Mouse (Mus musculus) spleen, postnatal 14 days (tissue): ENCODE data around the gene Nova2.
A peak's percentile ranks its signal among the peaks of the same experiment; 100 is the strongest.

Experiments
- DNase-seq, 2 experiments: peaks; one replicate each; pipeline ENCODE4 v3.0.0; 2021 to 2022; ENCODE audit warnings: low spot score in 2 of 2

Nova2 gene

DNA sequence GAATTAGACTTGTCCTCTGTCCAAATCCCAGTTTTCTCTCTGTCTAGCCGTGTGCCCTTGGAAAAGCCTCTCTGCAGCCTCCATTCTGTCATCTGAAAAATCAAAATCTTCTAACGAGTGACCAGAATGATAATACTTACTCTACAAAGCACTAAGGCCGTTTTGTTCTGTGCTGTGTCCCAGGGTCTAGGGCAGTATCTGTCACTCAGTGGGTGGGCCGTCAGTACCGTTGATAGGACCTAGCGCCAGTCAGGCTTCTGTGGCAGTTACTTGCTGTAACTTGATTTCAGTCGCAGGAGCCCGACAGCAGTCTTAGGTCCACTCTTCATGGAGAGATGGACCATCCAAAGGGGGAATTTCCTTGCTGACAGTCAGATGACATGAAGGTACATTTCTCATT, 1.4 kb upstream of the Nova2 start:
- DNase-seq = no peak

GRCm38 (mm10) chr7:18926041-18926790, 528 bp downstream of the Nova2 start:
- DNase-seq = no peak

DNA sequence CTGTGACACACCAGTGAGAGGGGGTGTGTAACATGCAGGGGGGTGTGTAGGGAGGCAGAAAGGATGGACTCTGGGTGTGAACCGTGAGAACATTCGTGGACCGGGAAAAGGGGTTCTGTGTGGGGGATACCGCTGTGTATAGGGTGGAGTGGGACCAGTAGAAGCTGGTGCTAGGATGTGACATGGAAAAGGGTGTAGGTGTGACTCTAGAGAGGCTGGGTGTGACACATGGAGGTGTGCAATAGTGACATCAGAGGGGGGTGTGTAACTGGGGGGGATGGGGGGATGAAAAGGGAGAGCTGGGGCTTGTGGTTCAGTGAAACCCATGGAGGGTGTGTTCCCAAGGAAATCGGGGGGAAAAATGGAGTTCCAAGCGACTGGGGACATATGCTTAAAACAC, 1.2 kb downstream of the Nova2 start:
- no peak for DNase-seq

DNA sequence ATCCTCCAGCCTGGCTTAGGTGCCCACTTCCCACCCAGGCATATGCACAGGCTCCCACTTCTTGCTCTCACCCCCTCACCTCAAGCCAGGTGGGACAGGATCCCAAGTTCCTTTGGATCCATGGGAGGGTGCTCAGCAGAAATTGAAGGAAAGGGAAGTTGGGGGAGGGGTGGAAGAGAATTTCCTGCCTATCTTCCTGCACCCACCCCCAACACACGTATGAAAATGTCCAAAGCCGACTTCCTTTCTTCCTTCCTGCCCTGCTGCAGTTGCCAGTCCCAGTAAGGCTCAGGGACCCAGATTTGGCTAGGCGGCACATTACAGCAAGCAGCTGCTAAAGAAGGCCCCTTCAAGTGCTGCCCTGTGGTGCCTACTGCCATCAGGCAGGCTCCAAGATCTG, 2.1 kb downstream of the Nova2 start:
- DNase-seq = no peak

DNA sequence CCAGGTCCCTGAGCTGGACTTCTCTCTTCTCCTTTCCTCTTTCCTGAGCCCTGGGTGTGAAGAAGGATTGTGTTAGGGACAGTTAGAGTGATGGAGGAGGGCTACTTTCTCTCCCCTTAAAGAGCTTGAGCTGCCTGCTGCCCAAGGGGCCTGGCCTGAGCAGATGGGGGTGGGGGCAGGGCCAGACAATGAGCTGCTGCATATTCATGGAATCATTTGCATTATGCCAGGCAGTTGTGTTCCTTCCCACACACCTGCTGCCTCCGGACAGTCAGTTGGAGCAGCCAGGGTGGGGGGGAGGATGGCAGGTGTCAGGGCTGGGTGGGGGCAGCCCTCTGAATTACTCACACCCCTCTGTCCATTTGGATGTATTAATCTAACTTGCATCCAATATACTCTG, 16.7 kb downstream of the Nova2 start:
- no peak for DNase-seq

DNA sequence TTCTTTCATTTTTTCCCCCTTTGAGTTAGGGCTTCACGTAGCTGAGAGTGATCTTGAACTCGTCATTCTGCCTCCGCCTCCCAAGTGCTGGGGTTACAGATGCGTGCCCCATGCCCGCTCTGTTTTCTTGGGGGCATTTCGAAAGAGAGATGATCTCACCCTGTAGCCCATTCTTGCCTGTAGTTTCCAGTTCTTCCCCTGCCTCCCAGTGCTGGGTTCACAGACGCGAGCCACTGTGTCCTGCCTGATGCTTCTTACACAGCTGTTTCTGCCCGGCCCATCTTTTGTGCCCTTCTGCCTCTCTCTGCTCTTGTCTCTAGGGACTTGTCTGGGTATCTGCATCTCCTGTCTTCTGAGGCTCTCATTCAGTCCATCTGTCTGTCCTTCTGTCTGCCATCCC, 17.1 kb downstream of the Nova2 start:
- DNase-seq = no peak

GRCm38 (mm10) chr7:18948151-18948550, 22.5 kb downstream of the Nova2 start:
- no peak for DNase-seq

- DNase-seq = no peak
Measured at GRCm38 (mm10) chr7:18949781-18950522, 24.3 kb downstream of the Nova2 start.

GRCm38 (mm10) chr7:18950523-18951315, 25.0 kb downstream of the Nova2 start:
- no peak for DNase-seq

GRCm38 (mm10) chr7:18951397-18951796, 25.7 kb downstream of the Nova2 start:
- DNase-seq = peak in 1 of 2 experiments; percentile 13

GRCm38 (mm10) chr7:18957569-18958383, 32.1 kb downstream of the Nova2 start:
- no peak for DNase-seq

DNA sequence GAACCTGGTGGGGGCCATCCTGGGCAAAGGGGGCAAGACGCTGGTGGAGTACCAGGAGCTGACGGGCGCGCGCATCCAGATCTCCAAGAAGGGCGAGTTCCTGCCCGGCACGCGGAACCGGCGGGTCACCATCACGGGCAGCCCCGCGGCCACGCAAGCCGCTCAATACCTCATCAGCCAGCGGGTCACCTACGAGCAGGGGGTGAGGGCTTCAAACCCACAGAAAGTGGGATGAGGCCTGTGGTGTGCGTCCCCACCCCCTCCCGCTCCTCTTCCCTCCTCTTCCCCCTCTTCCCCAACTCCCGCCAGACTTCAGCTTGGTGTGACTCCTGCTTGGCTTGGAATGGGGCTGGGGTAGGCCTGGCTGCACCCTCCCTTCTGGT, 32.7 kb downstream of the Nova2 start:
- no peak for DNase-seq

GRCm38 (mm10) chr7:18959446-18959845, 33.8 kb downstream of the Nova2 start:
- no peak for DNase-seq

DNA sequence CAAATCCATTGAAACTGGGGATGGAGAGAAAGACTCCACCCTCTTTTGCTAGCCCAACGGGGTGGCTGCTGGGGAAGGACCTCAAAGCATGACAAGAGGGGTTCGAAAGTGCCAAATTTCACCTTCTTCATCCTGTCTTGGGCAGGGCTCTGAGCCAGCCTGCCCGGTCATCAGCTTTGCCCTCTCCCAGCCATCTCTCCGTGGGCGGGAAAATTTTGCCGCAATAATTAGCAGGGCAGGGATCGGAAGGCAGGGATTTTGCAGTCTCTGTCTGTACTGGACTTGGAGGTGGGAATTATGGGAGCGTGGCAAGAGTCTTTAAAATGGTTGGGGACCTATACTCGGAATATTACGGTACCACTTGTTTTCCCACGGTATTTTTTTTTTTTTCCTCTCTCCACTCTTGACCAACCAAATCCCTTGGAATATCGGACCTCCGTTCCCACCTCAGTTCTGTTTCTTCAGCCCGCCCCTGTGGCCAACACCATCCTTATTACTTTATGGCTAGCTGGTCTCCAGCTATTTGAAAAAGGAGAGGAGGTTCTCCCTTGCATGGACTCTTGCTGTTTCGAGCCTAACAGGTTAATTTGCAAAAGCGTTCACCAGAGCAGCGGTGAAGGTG, 36.6 kb downstream of the Nova2 start:
- DNase-seq = no peak

GRCm38 (mm10) chr7:18962795-18963194, 37.1 kb downstream of the Nova2 start:
- no peak for DNase-seq

DNA sequence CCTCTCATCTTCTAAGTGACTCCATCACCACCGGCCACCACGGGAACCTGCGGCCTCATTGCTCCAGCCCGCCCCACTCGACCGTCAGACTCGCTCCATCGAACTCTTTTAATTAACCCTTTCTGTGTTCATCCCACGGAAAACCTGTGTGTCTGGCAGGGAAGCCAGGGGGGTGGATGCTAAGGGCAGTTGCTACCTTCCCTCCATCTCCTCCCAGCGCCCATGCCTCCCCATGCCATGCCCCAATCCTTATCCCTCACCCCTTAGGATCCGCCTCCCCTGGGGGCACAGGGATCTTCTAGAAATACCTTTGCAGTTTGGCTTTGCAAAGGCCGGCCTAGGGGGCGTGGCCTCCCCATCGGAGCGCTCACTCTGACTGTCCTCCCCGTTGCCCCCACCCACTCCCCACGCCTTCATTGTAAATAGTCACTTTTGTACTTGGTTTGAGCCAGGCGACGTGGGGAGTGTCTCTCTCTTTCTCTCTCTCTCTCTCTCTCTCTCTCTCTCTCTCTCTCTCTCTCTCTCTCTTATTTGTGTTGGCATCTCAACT, 37.7 kb downstream of the Nova2 start:
- no peak for DNase-seq

- no peak for DNase-seq
Measured at GRCm38 (mm10) chr7:18965312-18965711, 39.6 kb downstream of the Nova2 start.

- DNase-seq = no peak
Measured at GRCm38 (mm10) chr7:18967603-18968002, 41.9 kb downstream of the Nova2 start.

DNA sequence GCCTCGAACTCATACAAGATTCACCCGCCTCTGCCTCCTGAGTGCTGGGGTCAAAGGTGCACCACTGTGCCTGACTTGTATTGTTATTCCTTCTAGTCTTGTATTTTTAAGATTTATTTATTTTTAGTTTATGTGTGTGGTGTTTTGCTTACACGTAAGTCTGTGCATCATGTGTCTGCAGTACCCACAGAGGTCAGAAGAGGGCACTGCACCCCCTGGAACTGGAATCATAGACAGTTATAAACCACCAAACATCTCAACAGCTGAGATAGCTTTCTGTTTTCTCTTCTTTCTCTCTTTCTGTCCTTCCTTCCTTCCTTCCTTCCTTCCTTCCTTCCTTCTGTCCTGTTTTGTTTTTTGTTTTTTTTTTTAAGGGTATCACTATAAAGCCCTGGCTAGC, 45.3 kb downstream of the Nova2 start:
- DNase-seq = no peak

GRCm38 (mm10) chr7:18978381-18978780, 52.7 kb downstream of the Nova2 start:
- DNase-seq = no peak

DNA sequence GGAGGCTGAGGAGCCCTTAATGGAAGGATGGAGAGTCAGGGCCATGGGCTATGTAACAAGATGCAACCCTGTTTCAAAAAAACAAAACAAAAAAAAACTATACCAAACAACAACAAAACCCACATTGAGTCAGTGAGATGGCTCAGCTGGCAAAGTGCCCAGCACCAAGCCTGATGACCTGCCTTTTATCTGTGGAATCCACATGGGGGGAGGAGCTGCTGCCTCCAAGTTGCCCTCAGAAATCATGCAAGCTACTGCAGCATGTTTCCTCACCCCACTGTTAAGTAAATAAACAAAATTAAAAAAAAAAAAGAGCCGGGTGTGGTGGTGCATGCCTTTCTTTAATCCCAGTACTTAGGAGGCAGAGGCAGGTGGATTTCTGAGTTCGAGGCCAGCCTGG, 60.8 kb downstream of the Nova2 start:
- DNase-seq = no peak
